Mouse (Mus musculus) heart, embryonic 14.5 days (tissue): Measurements from ENCODE around the gene Zdhhc7. TPM values are rescaled to one million over a fixed set of nuclear protein-coding genes. Genes with fewer than 3 reads are reported as not detected.

Experiments
- ATAC-seq: fragments of 200-750 bp; cut with Nextera tagmentation; 2 replicates; pipeline ENCODE4 v1.8.0; 2017; ENCODE audit warnings: low read depth, moderate TSS enrichment; ENCODE audit not compliant: insufficient number of reproducible peaks, insufficient read depth, low FRiP score
- H3K27ac ChIP-seq, 2 experiments: fragments of 200-500 bp in 1 of 2; fragments of 300-500 bp in 1 of 2; sonication (generic) in 1 of 2; replicated peaks in 1 of 2; 2 replicates each; pipeline ENCODE4 v1.5.1; 2012 to 2014; ENCODE audit warnings: low read depth in 2 of 2, low read length in 2 of 2, control low read depth in 1 of 2, mild to moderate bottlenecking in 1 of 2, mixed read lengths in 1 of 2; ENCODE audit not compliant: control insufficient read depth in 1 of 2, insufficient read depth in 1 of 2
- H3K27me3 ChIP-seq: fragments of 300-500 bp; sonication (generic); 2 replicates; pipeline ENCODE4 v1.6.1; 2014; ENCODE audit warnings: mild to moderate bottlenecking, low read length, control low read depth; ENCODE audit not compliant: control insufficient read depth, insufficient read depth
- H3K36me3 ChIP-seq: fragments of 300-500 bp; sonication (generic); 2 replicates; pipeline ENCODE4 v1.6.1; 2014; ENCODE audit warnings: mild to moderate bottlenecking, control low read depth, low read length, mixed read lengths; ENCODE audit not compliant: control insufficient read depth, insufficient read depth
- H3K4me1 ChIP-seq, 2 experiments: fragments of 200-500 bp in 1 of 2; fragments of 300-500 bp in 1 of 2; sonication (generic) in 1 of 2; 2 replicates each; pipeline ENCODE4 v1.6.1; 2012 to 2014; ENCODE audit warnings: low read length in 2 of 2, control low read depth in 1 of 2, mixed read lengths in 1 of 2; ENCODE audit not compliant: control insufficient read depth in 2 of 2, insufficient read depth in 2 of 2
- H3K4me2 ChIP-seq: fragments of 300-500 bp; sonication (generic); 2 replicates; pipeline ENCODE4 v1.6.1; 2014; ENCODE audit warnings: mild to moderate bottlenecking, low read length
- H3K4me3 ChIP-seq, 2 experiments: fragments of 200-500 bp in 1 of 2; fragments of 300-500 bp in 1 of 2; sonication (generic) in 1 of 2; 2 replicates each; pipeline ENCODE4 v1.5.1; 2012 to 2014; ENCODE audit warnings: low read length in 2 of 2, mild to moderate bottlenecking in 2 of 2, control low read depth in 1 of 2, low read depth in 1 of 2, moderate library complexity in 1 of 2; ENCODE audit not compliant: control insufficient read depth in 1 of 2, insufficient read depth in 1 of 2
- H3K9ac ChIP-seq: fragments of 300-500 bp; sonication (generic); 2 replicates; pipeline ENCODE4 v1.6.1; 2014; ENCODE audit warnings: mild to moderate bottlenecking, low read length
- H3K9me3 ChIP-seq: fragments of 300-500 bp; sonication (generic); 2 replicates; pipeline ENCODE4 v1.6.1; 2016; ENCODE audit warnings: low read length, control low read depth; ENCODE audit not compliant: control insufficient read depth
- WGBS: fragments of 180-500 bp; shearing (Covaris S2); extraction: QIAGEN DNeasy Blood & Tissue Kit; methylation state at CpG from one replicate; pipeline ENCODE4 v1.1.7; 2014; 5-methylcytosine and 5-hydroxymethylcytosine counted together
- polyA plus RNA-seq: library from polyadenylated mRNA; unstranded; fragments of >200 nt; fragmentation: Nextera tagmentation; extraction: Ambion mirVana; gene quantifications from 2 replicates; pipeline ENCODE4 v1.2.1, GENCODE M21; 2014

Zdhhc7 gene
- polyA plus RNA-seq, 1 experiment from 2014 or later = 29.7 TPM

- H3K27me3 ChIP-seq = no peaks in the 10 kb centered on the region
- no peaks in the 10 kb centered on the region for H3K36me3 ChIP-seq
- H3K4me2 ChIP-seq = no peak overlapping the region
- no peak overlapping the region for H3K27ac ChIP-seq
- ATAC-seq = no peak
- H3K4me3 ChIP-seq = no peak overlapping the region
- H3K4me1 ChIP-seq = peaks cover 12 to 23% of the 10 kb centered on the region in 2 experiments
- H3K9me3 ChIP-seq = no peaks in the 10 kb centered on the region
- H3K9ac ChIP-seq = no peak overlapping the region
- 34% methylated on average over 7 of the region's 7 CpGs for WGBS
Measured at GRCm38 (mm10) chr8:120136618-120137017, 35.3 kb upstream of the Zdhhc7 start.

GRCm38 (mm10) chr8:120135687-120136086 lies 34.4 kb upstream of the Zdhhc7 start:
- H3K4me2 ChIP-seq = no peak overlapping the region
- no peak for ATAC-seq
- no peaks in the 10 kb centered on the region for H3K9me3 ChIP-seq
- H3K9ac ChIP-seq = no peak overlapping the region
- H3K4me3 ChIP-seq = no peak overlapping the region
- H3K4me1 ChIP-seq = peaks cover 9 to 14% of the 10 kb centered on the region in 2 experiments
- H3K27me3 ChIP-seq = no peaks in the 10 kb centered on the region
- WGBS = 89% methylated on average over 7 of the region's 7 CpGs
- no peak overlapping the region for H3K27ac ChIP-seq
- H3K36me3 ChIP-seq = no peaks in the 10 kb centered on the region

GRCm38 (mm10) chr8:120133169-120133568 lies 31.9 kb upstream of the Zdhhc7 start:
- Histone ChIP-seq H3K36me3 (no peaks in the 10 kb centered on the region), H3K4me2 (no peak overlapping the region), H3K9me3 (no peaks in the 10 kb centered on the region), H3K9ac (no peak overlapping the region), H3K4me3 (no peak overlapping the region), H3K27ac (no peak overlapping the region), H3K27me3 (no peaks in the 10 kb centered on the region), H3K4me1 (peaks cover 9 to 10% of the 10 kb centered on the region in 2 experiments; a peak in 3 of 4 replicates)
- ATAC-seq = no peak
- 70% methylated on average over 7 of the region's 7 CpGs for WGBS

- Histone ChIP-seq H3K36me3 (no peaks in the 10 kb centered on the region), H3K4me2 (no peak overlapping the region), H3K27me3 (no peaks in the 10 kb centered on the region), H3K4me3 (no peak overlapping the region), H3K27ac (no peak overlapping the region), H3K4me1 (peaks cover 23 to 27% of the 10 kb centered on the region in 2 experiments), H3K9ac (no peak overlapping the region), H3K9me3 (no peaks in the 10 kb centered on the region)
- 86% methylated on average over 8 of the region's 8 CpGs for WGBS
- ATAC-seq = no peak
Measured at GRCm38 (mm10) chr8:120131158-120131557, 29.9 kb upstream of the Zdhhc7 start.

GRCm38 (mm10) chr8:120129547-120129946 lies 28.3 kb upstream of the Zdhhc7 start:
- no peak for ATAC-seq
- Histone ChIP-seq H3K9ac (no peak overlapping the region), H3K4me2 (no peak overlapping the region), H3K27ac (0 out of 4 replicates have a peak overlapping the region, but pooled peaks of 1 of the 2 experiments have one; percentile 41), H3K9me3 (no peaks in the 10 kb centered on the region), H3K4me1 (peaks cover 34 to 39% of the 10 kb centered on the region in 2 experiments), H3K4me3 (no peak overlapping the region), H3K27me3 (no peaks in the 10 kb centered on the region), H3K36me3 (no peaks in the 10 kb centered on the region)
- 80% methylated on average over 4 of the region's 4 CpGs for WGBS

GRCm38 (mm10) chr8:120126357-120127161 lies 25.3 kb upstream of the Zdhhc7 start:
- Histone ChIP-seq H3K9me3 (no peaks in the 10 kb centered on the region), H3K9ac (peak overlapping the region; percentile 52), H3K4me3 (no peak overlapping the region), H3K27ac (peak overlapping the region; percentile 59 to 87), H3K27me3 (no peaks in the 10 kb centered on the region), H3K4me1 (peaks cover 43 to 67% of the 10 kb centered on the region in 2 experiments), H3K4me2 (peak overlapping the region; percentile 47), H3K36me3 (no peaks in the 10 kb centered on the region)
- WGBS = 10% methylated on average over 14 of the region's 14 CpGs
- ATAC-seq = peak; percentile 70

GRCm38 (mm10) chr8:120124836-120125389 lies 23.6 kb upstream of the Zdhhc7 start:
- H3K4me2 ChIP-seq = no peak overlapping the region
- no peak overlapping the region for H3K4me3 ChIP-seq
- WGBS = 71% methylated on average over 7 of the region's 7 CpGs
- H3K9me3 ChIP-seq = no peaks in the 10 kb centered on the region
- H3K27me3 ChIP-seq = no peaks in the 10 kb centered on the region
- peaks cover 57 to 79% of the 10 kb centered on the region in 2 experiments for H3K4me1 ChIP-seq
- no peaks in the 10 kb centered on the region for H3K36me3 ChIP-seq
- peak overlapping the region; percentile 48 to 67 for H3K27ac ChIP-seq
- H3K9ac ChIP-seq = peak overlapping the region; percentile 16; the same call in 1 of the 2 replicates
- no peak for ATAC-seq
